Mouse (Mus musculus) midbrain, postnatal 0 days (tissue): ENCODE data around the gene Fam162a. TPM values are rescaled to one million over a fixed set of nuclear protein-coding genes. Genes with fewer than 3 reads are reported as not detected.
"Not testable (repeated sequence)": the region's sequence is repeated elsewhere in the genome, so short reads cannot be mapped to it uniquely, and the experiment has no call there.

Source experiments
- ATAC-seq: fragments of 200-750 bp; cut with Nextera tagmentation; 2 replicates; pipeline ENCODE4 v1.8.0; 2017; ENCODE audit warnings: moderate number of reproducible peaks, mild to moderate bottlenecking, moderate TSS enrichment, moderate library complexity; ENCODE audit not compliant: low FRiP score
- DNase-seq: peaks from one replicate; pipeline ENCODE4 v3.0.0-alpha.2; 2015; ENCODE audit warnings: low spot score
- H3K27ac ChIP-seq: fragments of 300-500 bp; sonication (generic); 2 replicates; pipeline ENCODE4 v1.5.1; 2014; ENCODE audit warnings: low read depth, mild to moderate bottlenecking, low read length, mixed read lengths
- H3K27me3 ChIP-seq: fragments of 300-500 bp; sonication (generic); 2 replicates; pipeline ENCODE4 v1.6.1; 2014; ENCODE audit warnings: low read length, control low read depth, mixed read lengths; ENCODE audit not compliant: insufficient read depth
- H3K36me3 ChIP-seq: fragments of 300-500 bp; sonication (generic); 2 replicates; pipeline ENCODE4 v1.6.1; 2014; ENCODE audit warnings: low read length, control low read depth, mixed read lengths; ENCODE audit not compliant: insufficient read depth
- H3K4me1 ChIP-seq: fragments of 300-500 bp; sonication (generic); 2 replicates; pipeline ENCODE4 v1.6.1; 2014; ENCODE audit warnings: mild to moderate bottlenecking, control low read depth, antibody characterized with exemption, low read length, mixed read lengths; ENCODE audit not compliant: insufficient read depth
- H3K4me2 ChIP-seq: fragments of 300-500 bp; sonication (generic); 2 replicates; pipeline ENCODE4 v1.6.1; 2014; ENCODE audit warnings: low read depth, mild to moderate bottlenecking, low read length, mixed read lengths; ENCODE audit not compliant: poor library complexity, severe bottlenecking
- H3K4me3 ChIP-seq: fragments of 300-500 bp; sonication (generic); 2 replicates; pipeline ENCODE4 v1.5.1; 2014; ENCODE audit warnings: low read depth, mild to moderate bottlenecking, low read length, moderate library complexity
- H3K9ac ChIP-seq: fragments of 300-500 bp; sonication (generic); replicated peaks from 2 replicates; pipeline ENCODE4 v1.6.1; 2014; ENCODE audit warnings: mild to moderate bottlenecking, low read length, moderate library complexity, mixed read lengths; ENCODE audit not compliant: poor library complexity, severe bottlenecking
- H3K9me3 ChIP-seq: fragments of 300-500 bp; sonication (generic); 2 replicates; pipeline ENCODE4 v1.6.1; 2016; ENCODE audit warnings: low read length, control low read depth
- CTCF ChIP-seq: IDR thresholded peaks from 2 replicates; pipeline ENCODE4 v1.5.1; 2016; ENCODE audit warnings: antibody characterized with exemption, mild to moderate bottlenecking
- WGBS: fragments of 180-500 bp; shearing (Covaris S2); extraction: QIAGEN DNeasy Blood & Tissue Kit; methylation state at CpG from one replicate; pipeline ENCODE4 v1.1.7; 2014; 5-methylcytosine and 5-hydroxymethylcytosine counted together
- polyA plus RNA-seq: library from polyadenylated mRNA; unstranded; fragments of >200 nt; fragmentation: Nextera tagmentation; extraction: Ambion mirVana; gene quantifications from 2 replicates; pipeline ENCODE4 v1.2.1, GENCODE M21; 2015
- total RNA-seq: library from RNA; depleted of rRNA; stranded (reverse); fragments of >200 nt; gene quantifications from 2 replicates; pipeline ENCODE4 v1.2.3, GENCODE M21; 2014; rRNA removed

The Fam162a gene
- total and polyA plus RNA-seq, 2 experiments from 2014 or later, result 9.2 to 117 TPM

- peak; percentile 98 for ATAC-seq
- peak; percentile 100 for DNase-seq
- peaks cover 6% of the 10 kb centered on the region for H3K36me3 ChIP-seq
- H3K9me3 ChIP-seq, result no peaks in the 10 kb centered on the region
- H3K4me3 ChIP-seq, result peak within 1 kb of the TSS; percentile 60
- peak within 1 kb of the TSS; percentile 65 for H3K9ac ChIP-seq
- H3K4me2 ChIP-seq, result peak within 1 kb of the TSS; percentile 68
- no peak for TF ChIP-seq CTCF
- peaks cover 7% of the 10 kb centered on the region; the same call in 1 of the 2 replicates for H3K4me1 ChIP-seq
- H3K27me3 ChIP-seq, result no peaks in the 10 kb centered on the region
- peak within 1 kb of the TSS; percentile 77 for H3K27ac ChIP-seq
- 2% methylated on average over 39 of the region's 39 CpGs for WGBS
Measured at GRCm38 (mm10) chr16:36040640-36041624, 30.5 kb downstream of the Fam162a start, which contains the start of gene Wdr5b. Gene Wdr5b (plus strand): TSS chr16:36041190.

GRCm38 (mm10) chr16:36028120-36028519 lies 43.3 kb downstream of the Fam162a start:
- not testable (repeated sequence) for H3K4me3 ChIP-seq, H3K9ac ChIP-seq, DNase-seq, H3K4me2 ChIP-seq, ATAC-seq, H3K4me1 ChIP-seq, H3K9me3 ChIP-seq, H3K27me3 ChIP-seq, H3K27ac ChIP-seq
- 76% methylated on average over 1 of the region's 2 CpGs for WGBS
- H3K36me3 ChIP-seq, result peaks cover 23% of the 10 kb centered on the region

- no peak for TF ChIP-seq CTCF
- Histone ChIP-seq H3K4me1 (no peaks in the 10 kb centered on the region), H3K4me2 (no peak overlapping the region), H3K9ac (no peak overlapping the region), H3K27me3 (no peaks in the 10 kb centered on the region), H3K4me3 (no peak overlapping the region), H3K36me3 (peaks cover 24% of the 10 kb centered on the region), H3K27ac (no peak overlapping the region), H3K9me3 (no peaks in the 10 kb centered on the region)
- 92% methylated on average over 1 of the region's 1 CpGs for WGBS
- no peak for DNase-seq
- no peak for ATAC-seq
Measured at GRCm38 (mm10) chr16:36016335-36016734, 55.1 kb downstream of the Fam162a start.

- 96% methylated on average over 3 of the region's 3 CpGs for WGBS
- TF ChIP-seq CTCF, result no peak
- DNase-seq, result no peak
Measured at GRCm38 (mm10) chr16:36008396-36008795, 63.0 kb downstream of the Fam162a start.

GRCm38 (mm10) chr16:35998852-35999251 lies 72.5 kb downstream of the Fam162a start:
- not testable (repeated sequence) for H3K27ac ChIP-seq, H3K27me3 ChIP-seq, DNase-seq, ATAC-seq, H3K4me1 ChIP-seq, H3K4me3 ChIP-seq, H3K36me3 ChIP-seq, H3K9ac ChIP-seq, H3K4me2 ChIP-seq, H3K9me3 ChIP-seq
- WGBS, result 93% methylated on average over 4 of the region's 4 CpGs

More at GRCm38 (mm10) chr16:36008396-36008795, 63.0 kb downstream of the Fam162a start:
- ATAC-seq, result no peak
- Histone ChIP-seq H3K4me2 (no peak overlapping the region), H3K9me3 (no peaks in the 10 kb centered on the region), H3K9ac (no peak overlapping the region), H3K4me3 (no peak overlapping the region), H3K27me3 (no peaks in the 10 kb centered on the region), H3K36me3 (peaks cover 8% of the 10 kb centered on the region), H3K27ac (no peak overlapping the region), H3K4me1 (no peaks in the 10 kb centered on the region)

Other genes with a start within 250 kb of the Fam162a start
- 0.85 and 1.2 TPM in 2 replicates for gene Parp14, start 200.1 kb downstream of the Fam162a start, total RNA-seq
- 0.22 and 0.27 TPM in 2 replicates for gene Parp14, start 200.1 kb downstream of the Fam162a start, polyA plus RNA-seq
- gene Parp9, start 133.1 kb downstream of the Fam162a start, total RNA-seq, result 3.0 and 4.3 TPM in 2 replicates
- 1.9 and 3.3 TPM in 2 replicates for gene Parp9, start 133.1 kb downstream of the Fam162a start, polyA plus RNA-seq
- 1.9 and 2.3 TPM in 2 replicates for gene Dtx3l, start 132.4 kb downstream of the Fam162a start, total RNA-seq
- gene Dtx3l, start 132.4 kb downstream of the Fam162a start, polyA plus RNA-seq, result 0.93 and 1.2 TPM in 2 replicates
- gene Kpna1, start 92.8 kb downstream of the Fam162a start, total RNA-seq, result 68.5 and 84.4 TPM in 2 replicates
- 56.0 and 61.6 TPM in 2 replicates for gene Kpna1, start 92.8 kb downstream of the Fam162a start, polyA plus RNA-seq
- gene Wdr5b, start 30.4 kb downstream of the Fam162a start, total RNA-seq, result 5.8 and 9.3 TPM in 2 replicates
- 6.1 and 6.6 TPM in 2 replicates for gene Wdr5b, start 30.4 kb downstream of the Fam162a start, polyA plus RNA-seq
- gene Ccdc58, start 91 bp upstream of the Fam162a start, total RNA-seq, result 8.2 and 14.3 TPM in 2 replicates
- gene Ccdc58, start 91 bp upstream of the Fam162a start, polyA plus RNA-seq, result 22.9 and 26.6 TPM in 2 replicates
- 0.22 TPM in 1 of 2 replicates, not detected in the other for gene Csta1, start 59.6 kb upstream of the Fam162a start, total RNA-seq
- gene Csta1, start 59.6 kb upstream of the Fam162a start, polyA plus RNA-seq, result not detected in 2 replicates
- not detected in 2 replicates for gene Stfa2l1, start 85.2 kb upstream of the Fam162a start, total RNA-seq
- gene Stfa2l1, start 85.2 kb upstream of the Fam162a start, polyA plus RNA-seq, result 0.58 TPM in 1 of 2 replicates, not detected in the other
- gene Gm5483, start 112.6 kb upstream of the Fam162a start, total RNA-seq, result not detected in 2 replicates
- gene Gm5483, start 112.6 kb upstream of the Fam162a start, polyA plus RNA-seq, result 0.48 and 1.0 TPM in 2 replicates
- gene Gm5416, start 138.8 kb upstream of the Fam162a start, total RNA-seq, result not detected in 2 replicates
- gene Gm5416, start 138.8 kb upstream of the Fam162a start, polyA plus RNA-seq, result not detected in 2 replicates
- gene 2010005H15Rik, start 149.9 kb upstream of the Fam162a start, total RNA-seq, result not detected in 2 replicates
- not detected in 2 replicates for gene 2010005H15Rik, start 149.9 kb upstream of the Fam162a start, polyA plus RNA-seq
- gene Stfa1, start 205.4 kb upstream of the Fam162a start, total RNA-seq, result 0.55 TPM in 1 of 2 replicates, not detected in the other
- gene Stfa1, start 205.4 kb upstream of the Fam162a start, polyA plus RNA-seq, result 0.49 and 1.1 TPM in 2 replicates